Mouse (Mus musculus) cerebellum, adult 9-10 months (tissue): Measurements from ENCODE around the gene S100a8.
A peak's percentile ranks its signal among the peaks of the same experiment; 100 is the strongest.

ENCODE experiments used
- DNase-seq: peaks from one replicate; pipeline ENCODE4 v3.0.0; 2022

S100a8 gene

GRCm38 (mm10) chr3:90683929-90684328 lies 15.2 kb downstream of the S100a8 start:
- no peak for DNase-seq

- no peak for DNase-seq
Measured at GRCm38 (mm10) chr3:90686835-90687234, 18.1 kb downstream of the S100a8 start.

- DNase-seq = no peak
Measured at GRCm38 (mm10) chr3:90693496-90693895, 24.7 kb downstream of the S100a8 start.

DNA sequence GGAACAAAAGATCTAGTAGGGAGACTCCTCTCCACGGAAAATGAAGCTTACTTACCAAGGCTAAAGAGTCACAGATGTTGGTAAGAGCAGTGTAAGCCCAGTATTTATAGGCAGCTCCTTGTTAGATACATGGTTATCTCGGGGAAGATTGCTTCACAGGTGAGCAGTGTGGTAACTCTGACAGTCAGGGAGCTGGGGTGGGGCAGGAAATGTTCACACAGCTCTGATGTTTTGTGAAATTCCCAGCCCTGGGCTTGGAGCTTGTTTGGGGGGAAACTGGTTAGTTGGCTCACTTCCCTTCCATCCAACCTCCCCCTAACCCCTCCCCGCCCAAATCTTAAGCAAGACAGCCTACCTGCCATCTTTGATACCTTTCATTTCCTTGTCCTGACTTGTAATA lies 26.8 kb downstream of the S100a8 start, which contains the start of gene S100a9:
S100a9 (minus strand) TSS at position 109 of the 400 bp plus-strand sequence.
- DNase-seq = no peak

- DNase-seq = no peak
Measured at GRCm38 (mm10) chr3:90702244-90702643, 33.5 kb downstream of the S100a8 start.

DNA sequence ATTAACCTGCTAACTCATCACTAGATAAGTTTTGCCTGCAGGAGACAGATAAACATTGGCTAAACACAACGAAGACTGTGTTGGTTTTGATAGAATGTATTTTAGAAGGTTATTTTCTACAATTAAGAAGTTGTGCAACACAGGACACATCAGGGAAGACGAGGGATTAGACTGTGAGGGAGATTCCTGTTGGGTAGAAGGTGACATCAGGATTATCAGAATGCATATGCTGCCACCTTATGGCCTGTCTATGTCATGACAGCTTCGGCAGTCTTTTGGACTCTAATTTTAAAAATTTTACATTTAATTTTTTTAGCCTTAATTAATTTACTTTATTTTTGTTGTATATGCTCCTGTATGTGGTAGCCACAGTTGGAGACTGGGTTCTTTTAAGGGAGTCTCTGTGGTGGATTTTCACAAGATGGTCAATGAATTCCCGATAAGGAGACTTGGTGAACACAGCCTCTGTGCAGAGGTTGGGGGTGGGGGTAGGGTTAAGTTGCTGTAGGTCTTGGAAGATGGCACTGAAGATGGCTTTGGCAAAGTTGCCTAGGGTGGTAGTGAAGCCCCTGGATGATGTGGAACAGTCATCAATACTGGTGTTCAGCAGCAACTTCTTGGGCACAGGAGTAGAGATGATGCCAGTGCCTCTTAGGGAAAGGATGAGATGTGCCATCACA lies 39.9 kb downstream of the S100a8 start:
- peak; percentile 17 for DNase-seq

GRCm38 (mm10) chr3:90709591-90710460 lies 41.0 kb downstream of the S100a8 start:
- DNase-seq = peak; percentile 66
